8 mouse cellular contexts compared by ENCODE assay signal in the genomic region with DNA sequence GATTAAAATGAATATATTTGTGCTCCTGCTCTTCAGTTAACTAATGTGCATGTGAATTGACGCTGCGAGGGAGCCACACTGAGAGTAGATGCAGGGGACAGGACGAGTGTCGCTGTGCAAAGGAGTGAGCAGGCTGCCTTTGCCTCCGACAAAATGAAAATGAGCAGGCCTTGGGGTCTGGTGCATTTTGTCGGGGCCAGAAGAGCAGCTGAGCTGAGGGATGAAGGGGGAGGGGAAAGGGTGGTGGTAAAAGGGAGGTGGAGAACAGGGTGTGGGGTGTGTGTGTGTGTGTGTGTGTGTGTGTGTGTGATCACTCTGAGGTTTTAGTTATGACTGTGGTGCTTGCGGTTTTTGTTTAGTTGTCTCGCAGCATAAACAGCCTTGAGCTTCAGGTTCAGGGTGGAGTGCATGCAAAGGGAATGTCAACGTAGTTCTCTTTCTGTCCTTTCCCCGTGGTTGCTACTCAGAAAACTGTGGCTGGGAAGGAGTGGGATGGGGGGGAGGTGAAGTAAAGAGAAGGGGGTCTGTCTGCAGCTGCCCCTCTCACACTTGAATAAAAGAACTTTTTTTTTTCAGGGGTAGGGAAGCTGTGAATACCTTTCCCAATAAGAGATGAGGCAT.
DNase-seq lines count a peak whose midpoint lies in the region; ATAC-seq lines count a peak whose summit lies in the region.

No protein-coding gene starts in this region.

- WGBS in heart, embryonic 12.5 days, result 14% methylated on average over 10 of the region's 10 CpGs
- 12% methylated on average over 10 of the region's 10 CpGs for WGBS in limb, embryonic 10.5 days

- no peak overlapping the region for H3K9ac ChIP-seq in heart, embryonic 12.5 days

- H3K4me2 ChIP-seq in heart, embryonic 12.5 days, result peak overlapping the region; percentile 60

- H3K4me3 ChIP-seq in heart, embryonic 12.5 days, result 0 out of 2 replicates have a peak overlapping the region, but pooled peaks have one; percentile 12
- H3K4me3 ChIP-seq in limb, embryonic 10.5 days, result peak overlapping the region; percentile 12; the same call in 1 of the 2 replicates

- DNase-seq in heart, postnatal 4 days, result no peak
- peak; percentile 78 to 82 for DNase-seq in cerebellum, postnatal 25 days
- peak; percentile 64 for DNase-seq in frontal cortex, postnatal 36 days (ENCODE audit: low spot score in 2 of 2)
- DNase-seq in limb, embryonic 10.5 days (ENCODE audit: low spot score), result peak; percentile 36
- peak; percentile 79 to 80 for DNase-seq in right cerebral cortex, postnatal 10 days (ENCODE audit: low spot score in 2 of 2)
- no peak for DNase-seq in adrenal gland, postnatal 36 days
- DNase-seq in gastrocnemius, adult 8-10 months (ENCODE audit: low spot score in 2 of 2), result no peak

- no peak overlapping the region for H3K27ac ChIP-seq in heart, embryonic 12.5 days (ENCODE audit: poor library complexity, severe bottlenecking)
- peak overlapping the region; percentile 12; the same call in 1 of the 2 replicates for H3K27ac ChIP-seq in limb, embryonic 10.5 days

- ATAC-seq in heart, embryonic 12.5 days (ENCODE audit: insufficient number of reproducible peaks, low FRiP score), result no peak

- H3K27me3 ChIP-seq in heart, embryonic 12.5 days (replicated peaks), result no peaks in the 10 kb centered on the region
- H3K27me3 ChIP-seq in limb, embryonic 10.5 days (ENCODE audit: low read depth, poor library complexity, severe bottlenecking), result peaks cover 27% of the 10 kb centered on the region; the same call in 1 of the 2 replicates

- no peaks in the 10 kb centered on the region for H3K36me3 ChIP-seq in heart, embryonic 12.5 days
- no peaks in the 10 kb centered on the region for H3K36me3 ChIP-seq in limb, embryonic 10.5 days

- H3K4me1 ChIP-seq in heart, embryonic 12.5 days (replicated peaks), result no peaks in the 10 kb centered on the region
- H3K4me1 ChIP-seq in limb, embryonic 10.5 days, result peaks cover 9% of the 10 kb centered on the region

- no peaks in the 10 kb centered on the region for H3K9me3 ChIP-seq in heart, embryonic 12.5 days (replicated peaks)
- no peaks in the 10 kb centered on the region for H3K9me3 ChIP-seq in limb, embryonic 10.5 days (replicated peaks)

Comparison
In these comparisons a context has a peak if more than half of its experiments do, and no peak if none do; other contexts are left out.
1. DNase-seq: peak in cerebellum, postnatal 25 days (2 of 2), frontal cortex, postnatal 36 days (2 of 2), limb, embryonic 10.5 days (single experiment) and right cerebral cortex, postnatal 10 days (2 of 2); none in heart, postnatal 4 days (single experiment), adrenal gland, postnatal 36 days (0 of 2) and gastrocnemius, adult 8-10 months (0 of 2).